Mouse (Mus musculus) spleen, postnatal 10 days (tissue): Measurements from ENCODE around the gene Magi1.

Experiments used
- DNase-seq, 2 experiments: peaks; one replicate each; pipeline ENCODE4 v3.0.0; 2021 to 2022; ENCODE audit warnings: low spot score in 2 of 2

The Magi1 gene

DNA sequence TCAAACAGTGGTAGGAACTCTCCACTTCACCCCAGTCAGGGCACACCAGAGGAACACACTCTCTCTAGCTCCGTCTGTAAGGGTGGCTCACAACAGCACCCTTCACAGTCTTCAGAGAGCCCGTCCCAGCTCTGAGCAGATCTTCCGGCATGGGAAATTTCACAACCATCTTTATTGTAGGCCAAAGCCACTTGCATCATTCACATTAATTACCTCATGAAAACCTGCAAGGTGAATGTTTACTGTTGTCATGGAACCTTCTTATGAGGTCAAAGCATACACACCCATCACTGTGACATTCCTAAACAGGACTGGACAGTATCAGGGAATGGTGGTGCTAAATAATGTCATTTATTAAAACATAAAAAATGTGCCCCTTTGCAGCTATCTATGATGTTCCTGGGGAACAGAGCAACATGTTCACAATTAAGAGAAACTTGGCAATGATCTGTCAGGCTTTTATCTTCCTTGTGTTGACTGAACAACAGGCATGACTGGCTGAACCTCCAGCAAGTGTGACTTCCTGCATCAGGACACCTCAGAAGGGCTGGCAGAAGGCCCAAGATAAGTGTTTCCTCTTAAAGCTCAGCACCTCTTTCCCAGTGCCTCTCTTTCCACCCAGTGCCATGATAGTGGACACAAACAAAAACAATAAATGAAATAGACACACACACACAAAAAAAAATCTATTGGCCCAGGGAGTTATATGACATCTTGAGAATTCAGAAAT is 125.4 kb downstream of the Magi1 start:
- no peak for DNase-seq

- DNase-seq, result no peak
Observed at GRCm38 (mm10) chr6:94155996-94156395, 127.7 kb downstream of the Magi1 start.

DNA sequence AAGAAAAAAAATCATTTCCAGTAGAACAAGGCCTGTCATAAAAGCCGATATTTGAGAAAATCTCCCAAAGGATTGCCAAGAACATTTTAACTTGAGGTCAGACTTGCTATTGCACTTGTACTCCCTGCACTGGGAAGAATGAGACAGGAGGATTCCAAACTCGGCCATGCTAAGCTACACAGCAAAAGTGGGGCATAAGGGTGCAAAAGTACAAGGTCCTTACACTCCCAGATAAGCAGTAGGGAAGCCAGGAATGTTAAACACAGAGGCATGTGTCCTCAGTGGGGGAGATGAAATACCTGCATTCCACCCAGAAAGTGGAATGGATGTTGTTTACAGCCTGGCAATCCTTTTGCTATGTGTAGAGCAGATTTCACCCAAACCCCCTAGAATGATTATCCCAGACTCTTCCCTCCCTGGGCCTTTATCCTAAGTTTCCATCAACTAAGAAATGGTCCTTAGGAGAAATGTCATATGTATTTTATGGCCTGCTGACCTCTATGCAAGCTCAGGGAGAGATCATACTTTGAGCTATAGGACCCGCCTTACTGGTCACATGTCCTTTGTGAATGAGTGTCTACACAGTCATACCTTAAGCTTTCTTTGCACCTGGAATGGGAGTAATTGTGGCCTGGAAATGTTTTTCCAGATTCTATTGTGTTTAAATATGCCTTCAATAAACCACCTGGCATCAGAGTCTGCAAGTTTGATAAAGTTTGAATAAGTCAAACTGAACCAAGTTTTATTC is 128.7 kb downstream of the Magi1 start:
- no peak for DNase-seq

DNA sequence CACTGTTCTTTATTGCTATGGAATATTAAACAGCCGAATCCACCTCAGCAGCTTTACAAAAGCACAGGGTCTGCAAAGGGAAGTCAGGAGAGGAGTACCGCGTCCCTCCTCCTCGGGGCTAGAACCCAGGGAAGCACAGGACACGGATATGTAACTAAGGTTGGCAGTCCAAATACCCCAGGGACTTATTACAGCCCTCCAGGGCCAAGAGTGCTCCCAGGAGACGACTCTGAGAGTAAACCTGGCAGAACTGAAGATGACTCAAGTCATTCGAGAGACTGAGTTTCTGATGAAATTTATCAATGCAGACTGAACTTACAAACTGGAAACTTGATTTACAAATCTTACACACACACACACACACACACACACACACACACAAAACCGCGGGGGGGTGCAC is 130.8 kb downstream of the Magi1 start:
- DNase-seq, result no peak

GRCm38 (mm10) chr6:94150876-94151275 is 132.8 kb downstream of the Magi1 start:
- no peak for DNase-seq

- no peak for DNase-seq
Observed at GRCm38 (mm10) chr6:94149800-94150199, 133.9 kb downstream of the Magi1 start.

GRCm38 (mm10) chr6:94146206-94146493 is 137.6 kb downstream of the Magi1 start:
- DNase-seq, result no peak

GRCm38 (mm10) chr6:94145430-94146205 is 138.1 kb downstream of the Magi1 start:
- DNase-seq, result no peak

GRCm38 (mm10) chr6:94142493-94142892 is 141.2 kb downstream of the Magi1 start:
- DNase-seq, result no peak

GRCm38 (mm10) chr6:94141496-94141895 is 142.2 kb downstream of the Magi1 start:
- DNase-seq, result no peak

DNA sequence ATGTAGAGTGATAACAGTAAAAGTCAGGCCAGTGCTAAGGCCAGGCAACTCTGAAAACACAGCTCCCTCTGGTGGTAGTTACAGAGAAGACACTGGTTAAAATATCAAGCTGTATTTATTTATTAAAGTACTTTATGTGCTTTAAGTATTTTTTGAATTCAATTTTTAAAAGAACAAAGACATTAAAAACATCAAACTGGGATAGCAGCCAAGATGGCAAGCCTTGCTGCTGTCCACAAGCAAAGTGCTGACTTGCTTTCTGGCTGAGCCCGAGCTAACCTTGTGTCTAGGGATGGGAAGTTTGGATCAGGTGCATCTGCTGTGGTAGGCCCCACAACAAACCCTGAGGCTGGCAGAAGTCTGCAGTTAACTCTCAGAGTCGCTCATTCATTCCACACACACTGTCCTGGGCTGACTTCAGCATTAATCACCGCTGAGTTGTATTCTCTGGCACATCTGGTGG is 143.7 kb downstream of the Magi1 start:
- DNase-seq, result no peak

- no peak for DNase-seq
Observed at GRCm38 (mm10) chr6:94136693-94137092, 147.0 kb downstream of the Magi1 start.

DNA sequence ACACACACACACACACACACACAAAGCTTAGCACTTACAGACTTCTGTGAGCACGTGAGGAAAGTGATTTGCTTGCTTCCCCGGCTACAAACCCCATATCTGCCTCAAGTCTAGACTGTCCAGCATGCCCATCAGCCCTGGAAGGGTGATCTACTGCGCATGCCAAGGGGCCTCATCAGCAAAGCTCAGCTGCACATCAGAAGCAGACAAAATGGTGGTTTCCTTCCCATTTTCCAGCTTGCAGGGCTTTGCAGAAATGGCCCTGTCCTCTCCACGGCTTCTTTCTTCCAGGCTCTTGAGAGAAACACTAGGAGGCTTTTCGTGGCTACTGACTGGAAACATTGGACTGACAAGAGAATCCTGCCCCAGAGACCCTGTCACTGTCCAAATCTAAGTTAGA is 149.6 kb downstream of the Magi1 start:
- no peak for DNase-seq

DNA sequence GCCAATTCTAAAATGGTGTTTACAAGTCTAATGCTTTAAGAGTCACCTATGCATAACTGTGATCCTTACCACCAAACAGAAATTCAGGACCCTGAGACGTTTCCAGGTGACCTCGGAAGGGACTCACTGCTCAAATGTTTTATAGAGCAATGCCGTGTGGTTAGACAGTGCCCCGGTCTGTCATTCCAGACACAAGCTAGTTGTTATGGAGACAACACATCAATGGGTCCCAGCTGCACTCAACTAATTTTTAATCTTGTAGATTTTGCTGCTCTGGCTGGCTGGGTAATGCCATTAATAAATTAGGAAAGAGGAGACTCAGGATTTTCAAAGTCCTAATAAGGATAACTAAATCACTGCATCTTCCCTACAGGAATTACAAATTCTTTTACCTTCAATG is 151.7 kb downstream of the Magi1 start:
- DNase-seq, result no peak

- DNase-seq, result no peak
Observed at GRCm38 (mm10) chr6:94130389-94130788, 153.3 kb downstream of the Magi1 start.

GRCm38 (mm10) chr6:94126763-94127162 is 157.0 kb downstream of the Magi1 start:
- DNase-seq, result no peak

DNA sequence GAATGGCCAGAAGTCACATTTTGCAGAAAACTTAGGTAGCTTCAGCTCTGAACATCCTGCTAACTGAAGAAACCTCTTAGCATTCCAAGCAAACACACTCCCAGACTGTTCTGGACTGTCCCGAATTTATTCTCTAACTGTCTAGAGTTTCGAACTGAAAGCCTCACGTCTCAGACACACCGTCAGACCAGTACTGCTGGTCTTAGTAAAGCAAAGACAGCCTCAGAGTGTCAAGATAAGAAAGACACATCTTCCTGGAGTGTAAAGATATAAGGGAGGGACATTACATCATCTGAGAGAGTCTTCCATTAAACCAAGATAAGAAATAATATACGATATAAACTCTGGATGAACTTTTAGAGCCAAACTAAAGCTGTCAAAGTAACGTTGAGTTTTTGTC is 158.6 kb downstream of the Magi1 start:
- no peak for DNase-seq

DNA sequence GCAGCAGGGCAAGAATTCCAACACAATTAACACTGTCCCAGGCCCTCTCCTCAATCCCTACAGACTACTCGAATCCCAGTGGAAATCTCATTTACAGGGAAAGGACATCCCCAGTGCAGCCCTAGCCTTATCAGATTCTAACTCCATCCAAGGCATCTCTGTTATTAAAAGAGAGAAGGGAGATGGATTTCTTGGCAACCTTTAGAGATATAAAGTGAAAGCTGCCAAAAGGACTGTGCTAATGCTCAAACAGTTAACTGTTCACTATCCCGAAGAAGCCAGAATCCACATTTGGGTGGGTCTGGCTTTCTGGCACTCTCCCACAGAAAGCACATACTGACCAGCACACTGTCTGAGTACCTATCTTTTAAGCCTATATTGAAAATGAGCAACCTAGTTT is 159.4 kb downstream of the Magi1 start:
- no peak for DNase-seq

- DNase-seq, result no peak
Observed at GRCm38 (mm10) chr6:94122566-94123150, 161.1 kb downstream of the Magi1 start.

DNA sequence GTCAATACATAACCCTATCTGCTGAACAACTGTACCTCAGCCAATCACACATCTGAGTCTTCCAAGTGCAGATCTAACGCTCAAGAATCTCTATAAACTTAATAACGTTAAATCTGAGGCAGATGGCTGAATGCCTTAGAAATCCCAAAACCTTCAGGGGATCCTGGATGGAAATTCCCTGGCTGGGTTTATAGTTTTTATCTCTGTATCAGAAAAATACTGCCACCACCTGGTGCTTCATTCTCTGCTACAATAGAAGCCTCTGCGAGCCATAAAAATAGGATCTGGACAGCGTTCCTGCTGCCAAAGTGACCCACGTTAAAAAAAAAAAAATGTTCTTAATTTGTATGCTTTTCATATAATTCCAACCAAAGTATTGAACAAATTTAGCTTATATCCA is 162.2 kb downstream of the Magi1 start:
- DNase-seq, result no peak

DNA sequence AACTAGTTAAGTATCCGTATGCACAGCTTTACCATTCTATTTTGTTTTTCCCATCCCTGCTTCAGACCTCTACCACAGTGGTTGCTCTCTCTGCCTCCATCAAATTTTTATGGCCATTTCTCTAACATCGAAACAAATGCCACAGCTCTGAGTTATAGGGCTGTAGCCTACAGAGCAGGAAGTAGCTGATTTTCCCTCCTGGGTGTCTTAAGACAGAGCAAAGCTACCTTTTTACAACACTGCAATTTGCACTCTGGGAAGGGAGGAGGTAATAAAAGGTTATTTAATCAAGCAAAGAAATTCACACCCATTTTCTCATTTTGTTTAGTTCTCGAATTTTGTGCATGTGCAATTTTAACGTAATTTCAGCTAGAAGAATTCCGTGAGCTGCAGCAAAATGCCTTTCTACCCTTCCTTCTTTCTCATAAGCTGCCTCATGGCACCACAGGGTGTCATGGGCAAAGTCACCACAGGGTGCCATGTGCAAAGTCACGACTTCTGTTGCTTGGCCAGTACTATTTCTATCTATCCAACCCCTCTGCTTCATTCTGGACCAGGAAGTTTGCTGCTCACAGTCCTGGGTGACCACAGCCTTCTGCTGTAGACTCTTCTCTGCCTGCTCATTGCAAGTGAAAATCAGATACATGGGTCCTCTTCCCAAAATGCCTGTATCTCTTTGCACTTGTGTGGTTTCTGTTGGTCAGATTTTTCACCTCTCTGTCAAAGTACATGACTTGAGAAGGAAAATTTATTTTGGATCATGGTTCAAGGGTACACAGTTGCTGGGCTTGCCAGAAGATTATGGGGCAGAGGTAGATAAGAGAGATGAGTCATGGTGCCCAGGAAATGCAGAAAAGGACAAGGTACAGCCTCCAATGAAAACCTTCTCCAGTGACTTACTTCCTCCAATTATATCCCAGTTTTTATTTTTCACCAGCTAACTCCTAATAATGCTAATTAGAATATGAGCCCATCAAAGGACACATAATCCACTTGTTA is 167.0 kb downstream of the Magi1 start:
- no peak for DNase-seq
